In genomic region chr13:80613167-80613883, GRCm38 (mm10) we compare ENCODE assay signal across 16 mouse cellular contexts.
A peak's percentile ranks its signal among the peaks of the same experiment; 100 is the strongest.
DNase-seq lines count a peak whose midpoint lies in the region; ATAC-seq and TF ChIP-seq lines count a peak whose summit lies in the region.
"Had no signal": no experiment of that assay in that cellular context is flagged by ENCODE, and none has a peak within 500 bp of the region (broad histone marks: within the 10 kb centered on the region; RNA-seq: fewer than 3 reads in every experiment).

No protein-coding gene starts in this region.

- H3K4me3 ChIP-seq in layer of hippocampus, adult 2 months = peak overlapping the region; percentile 30
- H3K4me3 ChIP-seq in forebrain, embryonic 15.5 days = no peak overlapping the region
- H3K4me3 ChIP-seq in lung, adult 2 months (replicated peaks; ENCODE audit: extremely low read depth, low read depth, low read length) = no peak overlapping the region
- no peak overlapping the region for H3K4me3 ChIP-seq in embryonic facial prominence, embryonic 10.5 days
- H3K4me3 ChIP-seq: heart, embryonic 13.5 days; liver, embryonic 13.5 days had no signal

- H3K9ac ChIP-seq in forebrain, embryonic 15.5 days (replicated peaks) = no peak overlapping the region
- H3K9ac ChIP-seq: heart, embryonic 13.5 days; liver, embryonic 13.5 days had no signal

- no peak for TF ChIP-seq CTCF in layer of hippocampus, adult 2 months (conservative IDR thresholded peaks at IDR 0.05)
- no peak for TF ChIP-seq CTCF in lung, adult 2 months (IDR thresholded peaks at IDR 0.05; ENCODE audit: insufficient read depth, low read length)

- no peak for TF ChIP-seq POLR2A in lung, adult 2 months (IDR thresholded peaks at IDR 0.05; ENCODE audit: borderline replicate concordance, extremely low read depth, low read depth, low read length)

- H3K9me3 ChIP-seq in forebrain, embryonic 15.5 days = no peaks in the 10 kb centered on the region
- H3K9me3 ChIP-seq in embryonic facial prominence, embryonic 10.5 days = no peaks in the 10 kb centered on the region
- H3K9me3 ChIP-seq: G1E; heart, embryonic 13.5 days; liver, embryonic 13.5 days had no signal

- intact Hi-C loops in left cerebral cortex, postnatal 25 days (cut with DNase I) = no loop called here

- peaks cover 13% of the 10 kb centered on the region for H3K4me1 ChIP-seq in forebrain, embryonic 15.5 days
- H3K4me1 ChIP-seq in lung, adult 2 months (ENCODE audit: control insufficient read depth, insufficient read depth, low read length) = no peaks in the 10 kb centered on the region
- no peaks in the 10 kb centered on the region for H3K4me1 ChIP-seq in embryonic facial prominence, embryonic 10.5 days
- H3K4me1 ChIP-seq: heart, embryonic 13.5 days; liver, embryonic 13.5 days had no signal

- no peaks in the 10 kb centered on the region for H3K36me3 ChIP-seq in forebrain, embryonic 15.5 days
- no peaks in the 10 kb centered on the region for H3K36me3 ChIP-seq in embryonic facial prominence, embryonic 10.5 days (replicated peaks)
- H3K36me3 ChIP-seq: G1E; heart, embryonic 13.5 days; liver, embryonic 13.5 days had no signal

- peak; percentile 67 for ATAC-seq in forebrain, embryonic 15.5 days (replicated peaks)
- ATAC-seq: inflammation-experienced regulatory T-cells, adult 6 months had no signal

- H3K27me3 ChIP-seq in forebrain, embryonic 15.5 days = no peaks in the 10 kb centered on the region
- no peaks in the 10 kb centered on the region for H3K27me3 ChIP-seq in embryonic facial prominence, embryonic 10.5 days (replicated peaks; ENCODE audit: low read depth, poor library complexity, severe bottlenecking)
- H3K27me3 ChIP-seq: heart, embryonic 13.5 days; liver, embryonic 13.5 days had no signal

- no peak for DNase-seq in layer of hippocampus, adult 2 months (ENCODE audit: low spot score in 2 of 2)
- DNase-seq in layer of hippocampus, postnatal 25 days (ENCODE audit: extremely low spot score in 1 of 2, low spot score in 1 of 2) = no peak
- DNase-seq in left cerebral cortex, postnatal 25 days (ENCODE audit: low spot score in 2 of 2) = peak; percentile 41 to 70
- DNase-seq in right cerebral cortex, postnatal 25 days = peak; percentile 24
- no peak for DNase-seq in lung, postnatal 4 days
- DNase-seq in lung, adult 2 months = no peak
- DNase-seq in embryonic facial prominence, embryonic 10.5 days (ENCODE audit: low spot score) = no peak
- DNase-seq: B cell, adult 2 months; gastrocnemius, postnatal 10 days; liver, embryonic 13.5 days; spleen, adult 18-20 months had no signal

- 55% methylated on average over 9 of the region's 9 CpGs for WGBS in forebrain, embryonic 15.5 days
- 77% methylated on average over 9 of the region's 9 CpGs for WGBS in lung, adult 2 months
- 83% methylated on average over 9 of the region's 9 CpGs for WGBS in embryonic facial prominence, embryonic 10.5 days

- H3K27ac ChIP-seq in layer of hippocampus, adult 2 months = peak overlapping the region; percentile 4; the same call in 1 of the 2 replicates
- peak overlapping the region; percentile 48; the same call in 1 of the 2 replicates for H3K27ac ChIP-seq in forebrain, embryonic 15.5 days (replicated peaks)
- no peak overlapping the region for H3K27ac ChIP-seq in embryonic facial prominence, embryonic 10.5 days (replicated peaks)
- H3K27ac ChIP-seq: heart, embryonic 13.5 days; liver, embryonic 13.5 days; macrophage had no signal

- no peak overlapping the region for H3K4me2 ChIP-seq in forebrain, embryonic 15.5 days (replicated peaks)
- H3K4me2 ChIP-seq: heart, embryonic 13.5 days; liver, embryonic 13.5 days had no signal

Comparison
In these comparisons a context has a peak if more than half of its experiments do, and no peak if none do; other contexts are left out.
1. DNase-seq: peak in left cerebral cortex, postnatal 25 days (2 of 2) and right cerebral cortex, postnatal 25 days (single experiment); none in layer of hippocampus, adult 2 months (0 of 2), layer of hippocampus, postnatal 25 days (0 of 2), lung, postnatal 4 days (0 of 2), lung, adult 2 months (single experiment) and embryonic facial prominence, embryonic 10.5 days (single experiment).